Mouse (Mus musculus) embryonic fibroblast, embryonic 13.5 days (primary cell): ENCODE data around the gene Ube2b. TPM values are rescaled to one million over a fixed set of nuclear protein-coding genes. Genes with fewer than 3 reads are reported as not detected.

Source experiments
- H3K27ac ChIP-seq: 2 replicates; pipeline ENCODE4 v1.5.1; 2012; ENCODE audit warnings: low read length, control low read depth, inconsistent platforms; ENCODE audit not compliant: insufficient read depth
- H3K4me1 ChIP-seq: 2 replicates; pipeline ENCODE4 v1.6.1; 2011; ENCODE audit warnings: low read length; ENCODE audit not compliant: control insufficient read depth, insufficient read depth
- H3K4me3 ChIP-seq: 2 replicates; pipeline ENCODE4 v1.5.1; 2011; ENCODE audit warnings: mild to moderate bottlenecking, control low read depth, low read length; ENCODE audit not compliant: insufficient read depth
- CTCF ChIP-seq: IDR thresholded peaks from 2 replicates; pipeline ENCODE4 v1.5.1; 2011; ENCODE audit warnings: mild to moderate bottlenecking, control low read depth, low read length, moderate library complexity, borderline replicate concordance; ENCODE audit not compliant: insufficient read depth
- POLR2A ChIP-seq: IDR thresholded peaks from 2 replicates; pipeline ENCODE4 v1.6.1; 2011; ENCODE audit warnings: low read depth, mild to moderate bottlenecking, control low read depth, low read length, moderate library complexity
- polyA plus RNA-seq: library from polyadenylated mRNA; stranded (reverse); fragments of >200 nt; gene quantifications from 2 replicates; pipeline ENCODE4 v1.2.4, GENCODE M21; 2011; ENCODE audit warnings: low read depth; ENCODE audit not compliant: missing spikeins, insufficient read length

Ube2b gene
- polyA plus RNA-seq, 1 experiment, result 165 TPM

DNA sequence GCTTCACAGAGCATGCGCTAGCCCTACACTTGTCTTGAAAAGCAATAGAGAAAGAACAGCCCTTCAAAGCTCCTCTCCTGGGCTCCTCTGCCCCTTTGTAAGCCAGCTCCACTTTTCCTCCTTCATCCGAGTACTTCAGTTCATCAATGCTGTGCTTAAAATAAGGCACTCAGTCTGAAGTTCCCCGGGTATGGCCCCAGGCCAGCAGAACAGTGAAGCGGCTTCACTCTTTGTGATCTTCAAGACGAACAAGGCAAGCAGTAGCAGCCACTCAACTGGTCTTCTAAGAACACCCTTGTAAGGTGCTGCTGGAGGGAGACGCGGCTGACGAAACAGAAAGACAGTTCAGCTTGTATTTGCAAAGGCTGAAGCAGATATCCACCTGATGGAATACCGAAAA lies 44.5 kb downstream of the Ube2b start:
- Histone ChIP-seq H3K27ac (no peak overlapping the region), H3K4me1 (peaks cover 3% of the 10 kb centered on the region; the same call in 1 of the 2 replicates), H3K4me3 (no peak overlapping the region)
- TF ChIP-seq POLR2A (no peak), CTCF (no peak)

DNA sequence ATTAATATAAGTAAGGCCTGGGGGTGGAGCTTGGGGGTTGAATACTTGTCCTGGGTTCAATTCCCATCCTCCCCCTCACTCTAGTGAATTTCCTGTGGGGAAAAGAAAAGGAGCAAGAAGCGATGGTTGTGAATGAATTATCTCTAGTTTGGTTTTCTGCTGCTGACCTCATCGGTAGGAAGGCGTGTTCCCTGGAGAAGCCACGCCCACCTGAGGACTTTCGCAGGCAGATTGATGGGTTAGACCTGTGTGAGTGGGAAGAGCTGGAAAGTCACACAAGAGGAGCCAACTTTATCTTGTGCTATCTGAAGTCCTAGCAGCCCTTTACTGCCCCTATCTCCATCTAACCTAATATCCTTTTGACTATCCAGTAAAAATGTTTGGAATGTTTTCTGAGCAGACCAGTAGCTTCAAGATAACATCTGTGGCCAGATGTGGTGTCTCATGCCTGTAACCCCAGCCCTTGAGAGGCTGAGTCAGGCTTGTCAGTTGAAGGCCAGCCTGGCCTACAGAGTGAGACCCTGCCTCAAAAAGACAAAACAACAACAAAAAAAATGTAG lies 48.6 kb downstream of the Ube2b start:
- TF ChIP-seq CTCF (no peak), POLR2A (no peak)
- peaks cover 6% of the 10 kb centered on the region for H3K4me1 ChIP-seq
- H3K4me3 ChIP-seq, result no peak overlapping the region
- peak overlapping the region; percentile 38; the same call in 1 of the 2 replicates for H3K27ac ChIP-seq

- Histone ChIP-seq H3K4me1 (peaks cover 18% of the 10 kb centered on the region), H3K27ac (no peak overlapping the region), H3K4me3 (no peak overlapping the region)
- TF ChIP-seq CTCF (no peak), POLR2A (no peak)
Observed at GRCm38 (mm10) chr11:51949919-51950318, 50.6 kb downstream of the Ube2b start.

- H3K4me3 ChIP-seq, result no peak overlapping the region
- TF ChIP-seq CTCF (no peak), POLR2A (no peak)
- H3K4me1 ChIP-seq, result peaks cover 21% of the 10 kb centered on the region
- no peak overlapping the region for H3K27ac ChIP-seq
Observed at GRCm38 (mm10) chr11:51949155-51949840, 51.3 kb downstream of the Ube2b start.

DNA sequence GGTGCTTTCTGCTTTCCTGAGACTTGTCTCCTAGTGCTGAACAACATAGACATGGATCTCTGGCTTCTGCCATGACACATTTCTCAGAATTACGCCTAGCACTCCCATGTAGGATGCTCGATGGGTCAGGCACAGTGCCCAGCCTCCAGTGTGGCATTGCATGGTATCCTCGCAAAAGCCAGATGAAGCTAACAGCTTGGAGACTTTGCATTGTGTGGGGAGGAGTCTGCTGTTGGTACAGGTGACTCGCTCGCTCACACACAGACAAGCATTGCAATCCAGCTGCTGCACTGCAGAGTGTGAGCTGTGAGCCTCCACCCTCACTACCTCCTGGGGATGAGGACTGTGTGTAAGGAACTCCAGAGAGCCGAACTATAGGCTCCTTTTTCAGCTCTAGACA lies 54.4 kb downstream of the Ube2b start:
- Histone ChIP-seq H3K4me3 (no peak overlapping the region), H3K4me1 (peaks cover 22% of the 10 kb centered on the region), H3K27ac (no peak overlapping the region)
- no peak for TF ChIP-seq POLR2A
- TF ChIP-seq CTCF, result no peak

DNA sequence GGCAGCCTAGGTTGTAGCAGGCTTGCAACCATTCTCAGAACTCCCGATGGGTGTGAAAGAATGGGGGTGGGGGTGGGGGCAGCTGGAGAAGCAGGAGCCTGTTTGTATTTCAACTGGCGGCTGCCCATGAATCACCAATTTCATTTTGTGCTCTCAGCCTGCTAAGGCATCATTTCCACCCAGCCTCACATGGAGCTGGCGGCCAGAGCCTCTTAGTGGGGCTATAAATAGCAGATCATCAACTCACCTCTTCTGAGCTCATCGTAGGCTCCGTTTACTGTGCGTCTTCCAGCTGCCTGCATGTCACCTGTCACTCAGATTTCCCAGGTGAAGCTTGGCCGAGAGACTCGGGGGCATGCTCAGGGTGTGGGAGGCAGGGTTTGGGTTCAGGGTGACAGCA lies 55.0 kb downstream of the Ube2b start:
- Histone ChIP-seq H3K4me3 (no peak overlapping the region), H3K4me1 (peaks cover 19% of the 10 kb centered on the region), H3K27ac (no peak overlapping the region)
- TF ChIP-seq CTCF (no peak), POLR2A (no peak)

GRCm38 (mm10) chr11:51944239-51944638 lies 56.3 kb downstream of the Ube2b start:
- Histone ChIP-seq H3K4me3 (no peak overlapping the region), H3K27ac (no peak overlapping the region), H3K4me1 (peaks cover 21% of the 10 kb centered on the region)
- TF ChIP-seq POLR2A (no peak), CTCF (no peak)

DNA sequence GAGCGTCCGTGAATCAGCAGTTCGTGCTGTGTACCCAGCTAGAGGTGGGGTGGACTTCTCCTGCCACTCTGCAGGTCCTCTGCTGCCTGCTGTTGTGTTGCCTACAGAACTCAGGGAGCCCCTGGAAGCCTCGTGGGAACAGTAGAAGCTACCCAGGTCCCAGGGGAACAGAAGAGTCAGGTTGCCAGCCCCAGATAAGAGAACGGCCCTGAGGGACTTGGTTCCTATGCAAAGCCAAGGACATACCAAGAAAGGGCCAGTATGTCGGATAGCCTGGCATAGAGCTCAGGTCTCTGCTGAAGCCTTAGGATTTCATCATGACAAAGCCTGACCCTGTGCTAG lies 57.1 kb downstream of the Ube2b start:
- no peak for TF ChIP-seq POLR2A
- TF ChIP-seq CTCF, result no peak
- no peak overlapping the region for H3K4me3 ChIP-seq
- H3K4me1 ChIP-seq, result peaks cover 21% of the 10 kb centered on the region
- no peak overlapping the region for H3K27ac ChIP-seq

GRCm38 (mm10) chr11:51942602-51943499 lies 57.7 kb downstream of the Ube2b start:
- no peak for TF ChIP-seq CTCF
- TF ChIP-seq POLR2A, result no peak
- peaks cover 21% of the 10 kb centered on the region for H3K4me1 ChIP-seq
- no peak overlapping the region for H3K4me3 ChIP-seq
- H3K27ac ChIP-seq, result peak overlapping the region; percentile 21; the same call in 1 of the 2 replicates

- H3K4me1 ChIP-seq, result peaks cover 13% of the 10 kb centered on the region
- no peak overlapping the region for H3K4me3 ChIP-seq
- H3K27ac ChIP-seq, result 0 out of 2 replicates have a peak overlapping the region, but pooled peaks have one; percentile 1
- no peak for TF ChIP-seq CTCF
- TF ChIP-seq POLR2A, result no peak
Observed at GRCm38 (mm10) chr11:51940511-51940955, 60.0 kb downstream of the Ube2b start.
